Mouse (Mus musculus) erythroblast, embryonic 14.5 days (primary cell): ENCODE measurements around the gene Klhl30. TPM values are rescaled to one million over a fixed set of nuclear protein-coding genes. Genes with fewer than 3 reads are reported as not detected.
A peak's percentile ranks its signal among the peaks of the same experiment; 100 is the strongest.

Source experiments
- H3K27me3 ChIP-seq: 2 replicates; pipeline ENCODE4 v1.6.1; 2012; ENCODE audit warnings: inconsistent platforms; ENCODE audit not compliant: control insufficient read depth
- H3K36me3 ChIP-seq: 2 replicates; pipeline ENCODE4 v1.6.1; 2012; ENCODE audit warnings: mild to moderate bottlenecking, inconsistent platforms; ENCODE audit not compliant: control insufficient read depth
- H3K4me1 ChIP-seq: 2 replicates; pipeline ENCODE4 v1.6.1; 2012; ENCODE audit warnings: inconsistent platforms; ENCODE audit not compliant: control insufficient read depth
- H3K4me3 ChIP-seq: replicated peaks from 2 replicates; pipeline ENCODE3; 2012; ENCODE audit warnings: moderate library complexity, mild to moderate bottlenecking, inconsistent platforms
- H3K9me3 ChIP-seq: 2 replicates; pipeline ENCODE4 v1.6.1; 2012; ENCODE audit warnings: low read length, inconsistent platforms, mixed read lengths; ENCODE audit not compliant: control insufficient read depth
- GATA1 ChIP-seq: IDR thresholded peaks from 2 replicates; pipeline ENCODE4 v1.6.1; 2012; ENCODE audit warnings: low read length, inconsistent platforms, mixed read lengths
- TAL1 ChIP-seq: IDR thresholded peaks from 3 replicates; pipeline ENCODE4 v1.6.1; 2012; ENCODE audit warnings: low read length, inconsistent platforms, mixed read lengths
- polyA plus RNA-seq: library from polyadenylated mRNA; stranded (reverse); fragments of >175 nt; gene quantifications from 2 replicates; pipeline ENCODE4 v1.2.3, GENCODE M21; 2012

Klhl30 gene
- polyA plus RNA-seq, 1 experiment: not detected

GRCm38 (mm10) chr1:91352277-91352676 is 1.5 kb downstream of the Klhl30 start:
- H3K27me3 ChIP-seq: no peaks in the 10 kb centered on the region
- H3K9me3 ChIP-seq: no peaks in the 10 kb centered on the region
- no peak overlapping the region for H3K4me3 ChIP-seq
- TF ChIP-seq GATA1 (no peak), TAL1 (no peak)
- H3K36me3 ChIP-seq: no peaks in the 10 kb centered on the region
- no peaks in the 10 kb centered on the region for H3K4me1 ChIP-seq

- Histone ChIP-seq H3K4me1 (no peaks in the 10 kb centered on the region), H3K4me3 (no peak overlapping the region), H3K27me3 (no peaks in the 10 kb centered on the region; the same call in 1 of the 2 replicates), H3K9me3 (no peaks in the 10 kb centered on the region), H3K36me3 (no peaks in the 10 kb centered on the region)
- TF ChIP-seq GATA1 (no peak), TAL1 (no peak)
These were observed 5.3 kb downstream of the Klhl30 start for GRCm38 (mm10) chr1:91356105-91356504.

- TF ChIP-seq TAL1 (no peak), GATA1 (no peak)
- peaks cover 1% of the 10 kb centered on the region for H3K36me3 ChIP-seq
- H3K4me1 ChIP-seq: peaks cover 19% of the 10 kb centered on the region
- H3K4me3 ChIP-seq: no peak overlapping the region
- H3K9me3 ChIP-seq: peaks cover 8% of the 10 kb centered on the region
- H3K27me3 ChIP-seq: no peaks in the 10 kb centered on the region; the same call in none of the 2 replicates
These were observed 11.3 kb downstream of the Klhl30 start for GRCm38 (mm10) chr1:91362113-91362512.

GRCm38 (mm10) chr1:91364822-91365644 is 14.2 kb downstream of the Klhl30 start:
- peaks cover 48% of the 10 kb centered on the region for H3K4me1 ChIP-seq
- no peaks in the 10 kb centered on the region; the same call in none of the 2 replicates for H3K27me3 ChIP-seq
- TF ChIP-seq TAL1 (no peak), GATA1 (no peak)
- H3K4me3 ChIP-seq: no peak overlapping the region
- H3K36me3 ChIP-seq: peaks cover 31% of the 10 kb centered on the region
- H3K9me3 ChIP-seq: peaks cover 8% of the 10 kb centered on the region

- Histone ChIP-seq H3K9me3 (peaks cover 8% of the 10 kb centered on the region), H3K4me3 (peak overlapping the region; percentile 84), H3K36me3 (peaks cover 38% of the 10 kb centered on the region), H3K4me1 (peaks cover 55% of the 10 kb centered on the region), H3K27me3 (no peaks in the 10 kb centered on the region; the same call in none of the 2 replicates)
- no peak for TF ChIP-seq GATA1
- TF ChIP-seq TAL1: no peak
These were observed 15.0 kb downstream of the Klhl30 start for GRCm38 (mm10) chr1:91365816-91366214.

GRCm38 (mm10) chr1:91366215-91367108 is 15.6 kb downstream of the Klhl30 start, which contains the start of gene Erfe:
Gene Erfe, plus strand, starts transcription at chr1:91366430.
- H3K27me3 ChIP-seq: no peaks in the 10 kb centered on the region; the same call in none of the 2 replicates

GRCm38 (mm10) chr1:91367295-91367694 is 16.5 kb downstream of the Klhl30 start:
- no peaks in the 10 kb centered on the region; the same call in none of the 2 replicates for H3K27me3 ChIP-seq
- peaks cover 53% of the 10 kb centered on the region for H3K36me3 ChIP-seq
- peaks cover 70% of the 10 kb centered on the region for H3K4me1 ChIP-seq
- no peak for TF ChIP-seq TAL1
- no peak for TF ChIP-seq GATA1
- peaks cover 6% of the 10 kb centered on the region for H3K9me3 ChIP-seq
- H3K4me3 ChIP-seq: peak overlapping the region; percentile 84

More at GRCm38 (mm10) chr1:91366215-91367108, 15.6 kb downstream of the Klhl30 start, which contains the start of gene Erfe:
- TF ChIP-seq TAL1: no peak
- TF ChIP-seq GATA1: no peak
- peaks cover 62% of the 10 kb centered on the region for H3K4me1 ChIP-seq
- peak within 1 kb of the TSS; percentile 84 for H3K4me3 ChIP-seq
- H3K36me3 ChIP-seq: peaks cover 45% of the 10 kb centered on the region
- H3K9me3 ChIP-seq: peaks cover 8% of the 10 kb centered on the region

- Histone ChIP-seq H3K4me3 (no peak overlapping the region), H3K9me3 (peaks cover 4% of the 10 kb centered on the region; the same call in 1 of the 2 replicates), H3K36me3 (peaks cover 74% of the 10 kb centered on the region), H3K27me3 (no peaks in the 10 kb centered on the region; the same call in 1 of the 2 replicates), H3K4me1 (peaks cover 91% of the 10 kb centered on the region)
- no peak for TF ChIP-seq GATA1
- no peak for TF ChIP-seq TAL1
These were observed 18.6 kb downstream of the Klhl30 start for GRCm38 (mm10) chr1:91369408-91369807.
